Mouse (Mus musculus): ENCODE data around the gene Rasa3.

DNA sequence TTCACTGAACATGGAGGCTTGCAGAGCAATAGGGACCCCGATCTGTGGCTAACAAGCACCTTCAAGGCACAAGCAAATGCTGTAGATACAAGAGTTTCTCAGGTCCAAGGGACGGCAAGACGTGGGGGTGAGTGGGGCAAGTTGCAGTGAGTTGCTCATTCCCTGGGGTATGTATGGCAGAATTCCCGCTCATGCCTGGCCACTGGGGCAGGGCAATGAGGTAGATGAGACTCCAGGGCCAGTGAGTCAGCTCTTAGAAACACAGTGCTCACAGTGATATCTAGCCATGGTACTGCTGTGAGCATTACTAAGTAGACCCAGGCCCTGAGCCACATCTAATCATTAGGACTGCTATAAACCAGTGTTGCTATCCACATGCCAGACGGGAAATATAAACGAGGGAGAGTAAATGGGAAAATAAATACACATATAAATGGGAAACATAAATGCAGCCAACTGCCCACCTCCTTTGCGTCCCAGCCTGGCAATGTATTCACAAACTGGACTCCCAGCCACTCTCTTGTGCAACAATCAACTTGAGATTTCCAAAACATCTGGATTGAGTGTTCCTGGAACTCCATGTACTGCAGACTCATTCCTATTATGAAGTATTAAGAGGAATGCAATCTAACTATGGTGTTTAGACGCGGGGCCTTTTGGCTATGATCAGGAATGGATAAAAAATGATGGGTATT is 57.0 kb downstream of the Rasa3 start:
- peak; percentile 68 for TF ChIP-seq EP300 (optimal IDR thresholded peaks at IDR 0.05)
- no peak for TF ChIP-seq CTCF (IDR thresholded peaks at IDR 0.05; ENCODE audit: low read depth)
